Mouse (Mus musculus): ENCODE measurements at regions not wholly inside any gene's neighbourhood (a gene's known extent, or its start where the extent isn't known, plus 50 kb on each side); places are given as distances from the start of the nearest gene placed in this dataset.

GRCm38 (mm10) chr15:61656951-61657350 lies 734.1 kb upstream of the A1bg start:
- TF ChIP-seq CTCF (IDR thresholded peaks at IDR 0.05; ENCODE audit: low read depth) = no peak
- no peak for TF ChIP-seq EP300 (optimal IDR thresholded peaks at IDR 0.05)

All from stomach, postnatal 0 days (tissue).